In the genomic region with DNA sequence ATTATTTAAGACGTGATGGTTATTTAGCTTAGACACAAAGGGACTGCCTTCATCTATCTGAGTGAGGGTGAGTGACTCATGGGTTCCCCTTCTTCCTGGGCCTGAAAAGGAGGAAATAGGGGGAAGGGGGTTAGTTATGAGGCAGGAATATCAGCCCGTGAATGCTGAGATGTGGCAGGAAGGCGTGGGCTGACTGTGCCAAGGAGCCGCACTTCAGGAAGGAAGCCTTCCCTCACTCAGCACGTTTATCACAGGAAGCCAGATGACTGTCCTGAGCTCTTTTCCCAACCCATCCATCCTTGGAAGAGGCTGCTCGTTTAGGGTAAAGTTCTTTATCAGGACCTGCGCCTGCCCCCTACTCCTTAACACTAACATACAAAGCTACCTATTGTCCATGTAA, we compare ENCODE assay signal across 17 mouse cellular contexts.
DNase-seq lines count a peak whose midpoint lies in the region; TF ChIP-seq lines count a peak whose summit lies in the region.
"Had no signal": no experiment of that assay in that cellular context is flagged by ENCODE, and none has a peak within 500 bp of the region (broad histone marks: within the 10 kb centered on the region; RNA-seq: fewer than 3 reads in every experiment).

No protein-coding gene starts in this region.

- intact Hi-C loops in heart, postnatal 10 days (cut with DNase I) = no loop called here

- no peak for TF ChIP-seq CTCF in layer of hippocampus, adult 2 months (conservative IDR thresholded peaks at IDR 0.05)

- peak overlapping the region; percentile 37 for H3K27ac ChIP-seq in layer of hippocampus, adult 2 months
- H3K27ac ChIP-seq: embryonic facial prominence, embryonic 10.5 days; forebrain, embryonic 13.5 days; hindbrain, embryonic 14.5 days; intestine, embryonic 15.5 days had no signal

- DNase-seq in heart, adult 18-20 months = peak; percentile 2 to 4
- no peak for DNase-seq in heart, postnatal 10 days
- DNase-seq in layer of hippocampus, adult 2 months (ENCODE audit: low spot score in 2 of 2) = no peak
- no peak for DNase-seq in layer of hippocampus, adult 18-20 months (ENCODE audit: low spot score in 2 of 2)
- DNase-seq in lung, postnatal 10 days = peak; percentile 6
- no peak for DNase-seq in lung, postnatal 14 days
- no peak for DNase-seq in B cell, adult 2 months
- DNase-seq: cerebellum, postnatal 10 days; gastrocnemius, postnatal 25 days; kidney, postnatal 10 days; midbrain, embryonic 14.5 days; thymus, postnatal 25 days had no signal

- no peak overlapping the region for H3K4me3 ChIP-seq in layer of hippocampus, adult 2 months
- H3K4me3 ChIP-seq: embryonic facial prominence, embryonic 10.5 days; forebrain, embryonic 13.5 days; intestine, embryonic 15.5 days; myocyte had no signal

Comparison
In these comparisons a context has a peak if more than half of its experiments do, and no peak if none do; other contexts are left out.
1. DNase-seq: peak in heart, adult 18-20 months (2 of 2) and lung, postnatal 10 days (single experiment); none in heart, postnatal 10 days (0 of 2), layer of hippocampus, adult 2 months (0 of 2), layer of hippocampus, adult 18-20 months (0 of 2), lung, postnatal 14 days (single experiment) and B cell, adult 2 months (0 of 2).